Mouse (Mus musculus) right cerebral cortex, adult 2 months (tissue): Measurements from ENCODE around the gene Abhd14a.

Source experiments
- DNase-seq, 2 experiments: peaks; one replicate each; pipeline ENCODE4 v3.0.0; 2021 to 2022; ENCODE audit warnings: low spot score in 2 of 2

The Abhd14a gene

GRCm38 (mm10) chr9:106452351-106452750 is 4.9 kb upstream of the Abhd14a start:
- DNase-seq = no peak

GRCm38 (mm10) chr9:106451899-106452298 is 4.4 kb upstream of the Abhd14a start:
- DNase-seq = no peak

- DNase-seq = no peak
Measured at GRCm38 (mm10) chr9:106451298-106451697, 3.8 kb upstream of the Abhd14a start.

GRCm38 (mm10) chr9:106450661-106451060 is 3.2 kb upstream of the Abhd14a start:
- DNase-seq = no peak

GRCm38 (mm10) chr9:106449947-106450346 is 2.5 kb upstream of the Abhd14a start:
- DNase-seq = no peak

GRCm38 (mm10) chr9:106448498-106449031 is 1.1 kb upstream of the Abhd14a start:
- DNase-seq = peak; percentile 66 to 79

GRCm38 (mm10) chr9:106447951-106448350 is 473 bp upstream of the Abhd14a start:
- no peak for DNase-seq

- no peak for DNase-seq
Measured at GRCm38 (mm10) chr9:106444836-106445235, 2.6 kb downstream of the Abhd14a start.

GRCm38 (mm10) chr9:106442680-106443079 is 4.8 kb downstream of the Abhd14a start:
- DNase-seq = no peak

GRCm38 (mm10) chr9:106436566-106436965 is 10.9 kb downstream of the Abhd14a start:
- DNase-seq = no peak

GRCm38 (mm10) chr9:106433389-106433788 is 14.1 kb downstream of the Abhd14a start:
- peak; percentile 55 to 64 for DNase-seq

GRCm38 (mm10) chr9:106430015-106430264 is 17.5 kb downstream of the Abhd14a start:
- DNase-seq = no peak

GRCm38 (mm10) chr9:106429221-106430014 is 18.1 kb downstream of the Abhd14a start, which contains the start of gene Rpl29:
Gene Rpl29, plus strand, starts transcription at chr9:106429454.
- peak; percentile 94 to 97 for DNase-seq

- DNase-seq = no peak
Measured at GRCm38 (mm10) chr9:106428719-106429220, 18.7 kb downstream of the Abhd14a start.

GRCm38 (mm10) chr9:106421865-106422160 is 25.7 kb downstream of the Abhd14a start:
- DNase-seq = peak; percentile 89 to 94

- DNase-seq = no peak
Measured at GRCm38 (mm10) chr9:106421033-106421864, 26.2 kb downstream of the Abhd14a start.

- no peak for DNase-seq
Measured at GRCm38 (mm10) chr9:106420608-106421007, 26.9 kb downstream of the Abhd14a start.

GRCm38 (mm10) chr9:106417841-106418625 is 29.4 kb downstream of the Abhd14a start:
- DNase-seq = peak; percentile 96 to 98

GRCm38 (mm10) chr9:106416826-106417225 is 30.7 kb downstream of the Abhd14a start:
- DNase-seq = no peak

GRCm38 (mm10) chr9:106413606-106414005 is 33.9 kb downstream of the Abhd14a start:
- no peak for DNase-seq

- DNase-seq = no peak
Measured at GRCm38 (mm10) chr9:106412210-106412609, 35.3 kb downstream of the Abhd14a start.

GRCm38 (mm10) chr9:106411729-106412128 is 35.7 kb downstream of the Abhd14a start:
- DNase-seq = no peak
